Mouse (Mus musculus): ENCODE measurements at regions not wholly inside any gene's neighbourhood (a gene's known extent, or its start where the extent isn't known, plus 50 kb on each side); places are given as distances from the start of the nearest gene placed in this dataset.
"Not testable (repeated sequence)": the region's sequence is repeated elsewhere in the genome, so short reads cannot be mapped to it uniquely, and the experiment has no call there.

- no peak overlapping the region for H3K4me3 ChIP-seq (ENCODE audit: low read depth, low read length)
- no peaks in the 10 kb centered on the region for H3K36me3 ChIP-seq (ENCODE audit: control insufficient read depth, insufficient read depth, low read length, poor library complexity, severe bottlenecking)
- no peaks in the 10 kb centered on the region for H3K4me1 ChIP-seq (ENCODE audit: control insufficient read depth, insufficient read depth, low read length)
- no peak overlapping the region for H3K27ac ChIP-seq (ENCODE audit: insufficient read depth, low read length)
- H3K9ac ChIP-seq (ENCODE audit: low read depth, poor library complexity, severe bottlenecking), result no peak overlapping the region
- H3K27me3 ChIP-seq (ENCODE audit: control insufficient read depth, insufficient read depth, low read length, poor library complexity, severe bottlenecking), result no peaks in the 10 kb centered on the region
- H3K9me3 ChIP-seq (replicated peaks; ENCODE audit: control insufficient read depth, insufficient read depth, low read length, poor library complexity, severe bottlenecking), result no peaks in the 10 kb centered on the region
- TF ChIP-seq CTCF (IDR thresholded peaks at IDR 0.05; ENCODE audit: low read depth, low read length), result no peak
- TF ChIP-seq EP300 (IDR thresholded peaks at IDR 0.05; ENCODE audit: insufficient read depth, low read depth, low read length), result no peak
These were observed 88.4 kb upstream of the Prkcq start for GRCm38 (mm10) chr2:11083536-11083935.

GRCm38 (mm10) chr2:11086996-11087395, 84.9 kb upstream of the Prkcq start:
- no peaks in the 10 kb centered on the region for H3K4me1 ChIP-seq (ENCODE audit: control insufficient read depth, insufficient read depth, low read length)
- TF ChIP-seq POLR2A (IDR thresholded peaks at IDR 0.05; ENCODE audit: insufficient read depth, low read length) (no peak), CTCF (IDR thresholded peaks at IDR 0.05; ENCODE audit: low read depth, low read length) (peak; percentile 62)
- H3K9me3 ChIP-seq (replicated peaks; ENCODE audit: control insufficient read depth, insufficient read depth, low read length, poor library complexity, severe bottlenecking), result no peaks in the 10 kb centered on the region
- H3K9ac ChIP-seq (ENCODE audit: low read depth, poor library complexity, severe bottlenecking), result no peak overlapping the region
- H3K27me3 ChIP-seq (ENCODE audit: control insufficient read depth, insufficient read depth, low read length, poor library complexity, severe bottlenecking), result no peaks in the 10 kb centered on the region
- no peak overlapping the region for H3K27ac ChIP-seq (ENCODE audit: insufficient read depth, low read length)
- no peaks in the 10 kb centered on the region for H3K36me3 ChIP-seq (ENCODE audit: control insufficient read depth, insufficient read depth, low read length, poor library complexity, severe bottlenecking)
- H3K4me3 ChIP-seq (ENCODE audit: low read depth, low read length), result no peak overlapping the region

- H3K4me3 ChIP-seq (ENCODE audit: low read depth, low read length), result 0 out of 2 replicates have a peak overlapping the region, but pooled peaks have one; percentile 39
- not testable (repeated sequence) for H3K4me1 ChIP-seq (ENCODE audit: control insufficient read depth, insufficient read depth, low read length); H3K36me3 ChIP-seq (ENCODE audit: control insufficient read depth, insufficient read depth, low read length, poor library complexity, severe bottlenecking); H3K27ac ChIP-seq (ENCODE audit: insufficient read depth, low read length); H3K27me3 ChIP-seq (ENCODE audit: control insufficient read depth, insufficient read depth, low read length, poor library complexity, severe bottlenecking); H3K9ac ChIP-seq (ENCODE audit: low read depth, poor library complexity, severe bottlenecking)
- H3K9me3 ChIP-seq (replicated peaks; ENCODE audit: control insufficient read depth, insufficient read depth, low read length, poor library complexity, severe bottlenecking), result peaks cover 23% of the 10 kb centered on the region
These were observed 71.9 kb upstream of the Prkcq start for GRCm38 (mm10) chr2:11099834-11100622.

- no peaks in the 10 kb centered on the region; the same call in 1 of the 2 replicates for H3K27me3 ChIP-seq (ENCODE audit: control insufficient read depth, insufficient read depth, low read length, poor library complexity, severe bottlenecking)
- H3K9ac ChIP-seq (ENCODE audit: low read depth, poor library complexity, severe bottlenecking), result no peak overlapping the region
- no peak overlapping the region for H3K4me3 ChIP-seq (ENCODE audit: low read depth, low read length)
- H3K27ac ChIP-seq (ENCODE audit: insufficient read depth, low read length), result no peak overlapping the region
- TF ChIP-seq CTCF (IDR thresholded peaks at IDR 0.05; ENCODE audit: low read depth, low read length), result no peak
- TF ChIP-seq EP300 (IDR thresholded peaks at IDR 0.05; ENCODE audit: insufficient read depth, low read depth, low read length), result no peak
- TF ChIP-seq POLR2A (IDR thresholded peaks at IDR 0.05; ENCODE audit: insufficient read depth, low read length), result no peak
- no peaks in the 10 kb centered on the region for H3K36me3 ChIP-seq (ENCODE audit: control insufficient read depth, insufficient read depth, low read length, poor library complexity, severe bottlenecking)
- H3K9me3 ChIP-seq (replicated peaks; ENCODE audit: control insufficient read depth, insufficient read depth, low read length, poor library complexity, severe bottlenecking), result no peaks in the 10 kb centered on the region
- no peaks in the 10 kb centered on the region for H3K4me1 ChIP-seq (ENCODE audit: control insufficient read depth, insufficient read depth, low read length)
These were observed 58.7 kb upstream of the Prkcq start for GRCm38 (mm10) chr2:11113191-11113590.

GRCm38 (mm10) chr2:11118625-11119024, 53.3 kb upstream of the Prkcq start:
- Histone ChIP-seq H3K9me3 (replicated peaks; ENCODE audit: control insufficient read depth, insufficient read depth, low read length, poor library complexity, severe bottlenecking) (no peaks in the 10 kb centered on the region), H3K27ac (ENCODE audit: insufficient read depth, low read length) (no peak overlapping the region), H3K36me3 (ENCODE audit: control insufficient read depth, insufficient read depth, low read length, poor library complexity, severe bottlenecking) (no peaks in the 10 kb centered on the region), H3K4me1 (ENCODE audit: control insufficient read depth, insufficient read depth, low read length) (no peaks in the 10 kb centered on the region), H3K27me3 (ENCODE audit: control insufficient read depth, insufficient read depth, low read length, poor library complexity, severe bottlenecking) (peaks cover 2% of the 10 kb centered on the region), H3K9ac (ENCODE audit: low read depth, poor library complexity, severe bottlenecking) (no peak overlapping the region), H3K4me3 (ENCODE audit: low read depth, low read length) (no peak overlapping the region)
- TF ChIP-seq CTCF (IDR thresholded peaks at IDR 0.05; ENCODE audit: low read depth, low read length), result no peak
- TF ChIP-seq EP300 (IDR thresholded peaks at IDR 0.05; ENCODE audit: insufficient read depth, low read depth, low read length), result no peak
- TF ChIP-seq POLR2A (IDR thresholded peaks at IDR 0.05; ENCODE audit: insufficient read depth, low read length), result no peak

- Histone ChIP-seq H3K9me3 (replicated peaks; ENCODE audit: control insufficient read depth, insufficient read depth, low read length, poor library complexity, severe bottlenecking) (no peaks in the 10 kb centered on the region), H3K36me3 (ENCODE audit: control insufficient read depth, insufficient read depth, low read length, poor library complexity, severe bottlenecking) (no peaks in the 10 kb centered on the region), H3K4me3 (ENCODE audit: low read depth, low read length) (no peak overlapping the region), H3K9ac (ENCODE audit: low read depth, poor library complexity, severe bottlenecking) (no peak overlapping the region), H3K27ac (ENCODE audit: insufficient read depth, low read length) (no peak overlapping the region), H3K27me3 (ENCODE audit: control insufficient read depth, insufficient read depth, low read length, poor library complexity, severe bottlenecking) (peaks cover 2% of the 10 kb centered on the region), H3K4me1 (ENCODE audit: control insufficient read depth, insufficient read depth, low read length) (no peaks in the 10 kb centered on the region)
- TF ChIP-seq EP300 (IDR thresholded peaks at IDR 0.05; ENCODE audit: insufficient read depth, low read depth, low read length), result no peak
- TF ChIP-seq CTCF (IDR thresholded peaks at IDR 0.05; ENCODE audit: low read depth, low read length), result no peak
- no peak for TF ChIP-seq POLR2A (IDR thresholded peaks at IDR 0.05; ENCODE audit: insufficient read depth, low read length)
These were observed 52.6 kb upstream of the Prkcq start for GRCm38 (mm10) chr2:11119301-11119700.
